Mouse (Mus musculus) myocyte (in vitro differentiated cells): Measurements from ENCODE around the gene Adgb.

Experiments
- CEBPB ChIP-seq: IDR thresholded peaks from 2 replicates; pipeline ENCODE4 v1.6.1; 2011; ENCODE audit warnings: mild to moderate bottlenecking, moderate library complexity; ENCODE audit not compliant: poor library complexity, insufficient read depth, severe bottlenecking
- MAX ChIP-seq: IDR thresholded peaks from one replicate; pipeline ENCODE4 v1.6.1; 2011; ENCODE audit warnings: low read depth, mild to moderate bottlenecking, control low read depth
- MYOD1 ChIP-seq, 3 experiments: IDR thresholded peaks; one replicate each; pipeline ENCODE4 v1.6.1; 2011; ENCODE audit warnings: control low read depth in 2 of 3, low read depth in 2 of 3, mild to moderate bottlenecking in 2 of 3, moderate library complexity in 1 of 3; ENCODE audit not compliant: insufficient read length in 2 of 3, control insufficient read depth in 1 of 3
- MYOG ChIP-seq, 3 experiments: IDR thresholded peaks; one replicate each; pipeline ENCODE4 v1.6.1; 2011; ENCODE audit warnings: control low read depth in 2 of 3, low read depth in 2 of 3, mild to moderate bottlenecking in 2 of 3; ENCODE audit not compliant: insufficient read length in 2 of 3, control insufficient read depth in 1 of 3, insufficient read depth in 1 of 3
- POLR2A ChIP-seq: IDR thresholded peaks from one replicate; pipeline ENCODE4 v1.6.1; 2011; ENCODE audit warnings: low read depth, mild to moderate bottlenecking, control low read depth, moderate library complexity; ENCODE audit not compliant: insufficient read length
- TCF12 ChIP-seq: IDR thresholded peaks from one replicate; pipeline ENCODE4 v1.6.1; 2011; ENCODE audit warnings: mild to moderate bottlenecking, control low read depth; ENCODE audit not compliant: poor library complexity, insufficient read depth, severe bottlenecking
- USF1 ChIP-seq: IDR thresholded peaks from one replicate; pipeline ENCODE4 v1.6.1; 2011; ENCODE audit warnings: low read depth, mild to moderate bottlenecking, control low read depth, moderate library complexity

- TF ChIP-seq POLR2A (no peak), USF1 (no peak), CEBPB (no peak), MAX (no peak), MYOD1 (IDR thresholded peaks at IDR 0.05; ENCODE audit: control insufficient read depth in 1 of 3, insufficient read length in 2 of 3, low read depth in 2 of 3) (no peak), MYOG (IDR thresholded peaks at IDR 0.05; ENCODE audit: control insufficient read depth in 1 of 3, insufficient read depth in 1 of 3, insufficient read length in 2 of 3, low read depth in 2 of 3) (no peak), TCF12 (no peak)
These were observed 151.6 kb downstream of the Adgb start for GRCm38 (mm10) chr10:10320364-10321083.
